Mouse (Mus musculus) 3T3-L1 (cell line): ENCODE results near the gene Rad23a.
A peak's percentile ranks its signal among the peaks of the same experiment; 100 is the strongest.
"Not testable (repeated sequence)": the region's sequence is repeated elsewhere in the genome, so short reads cannot be mapped to it uniquely, and the experiment has no call there.

ENCODE experiments used
- DNase-seq: peaks from one replicate; pipeline ENCODE4 v3.0.0-alpha.2; 2015; ENCODE audit warnings: low read depth, low spot score

Rad23a gene

DNA sequence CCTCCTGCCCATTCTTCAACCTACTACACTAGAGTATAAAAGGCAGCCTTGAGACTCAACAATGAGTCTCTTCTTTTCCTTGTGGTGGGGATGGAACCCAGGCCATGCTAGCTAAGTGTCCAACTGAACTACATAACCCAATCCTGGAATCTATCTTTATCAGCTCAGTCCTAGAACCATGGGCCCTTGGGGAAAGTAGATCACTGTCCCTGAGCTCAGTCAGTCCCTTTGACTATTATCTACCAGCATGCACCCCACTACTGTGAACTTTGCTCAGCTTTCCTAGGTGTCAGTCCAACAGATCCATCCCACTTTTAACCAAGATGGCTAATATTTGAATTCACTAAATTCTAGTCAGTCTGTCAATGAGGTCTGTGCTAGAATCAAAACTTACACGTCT is 1.0 kb upstream of the Rad23a start:
- DNase-seq: no peak

DNA sequence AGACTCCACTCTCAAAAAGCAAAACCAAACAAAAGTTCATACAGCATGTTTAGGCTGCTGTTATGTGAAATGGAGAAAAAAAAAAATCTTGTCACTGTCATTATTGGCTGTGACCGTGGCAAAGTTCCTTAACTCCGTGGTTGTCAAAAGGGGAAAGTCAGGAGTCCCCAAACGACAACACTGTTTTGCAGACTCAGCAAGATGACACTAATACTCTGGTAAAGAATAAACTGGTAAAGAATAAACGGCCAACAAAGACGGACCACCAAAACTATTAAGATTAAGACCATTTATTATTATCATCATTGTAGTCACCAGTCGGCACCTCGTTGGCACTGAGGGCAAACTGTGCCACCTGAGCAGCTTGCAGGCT is 604 bp downstream of the Rad23a start:
- DNase-seq: no peak

DNA sequence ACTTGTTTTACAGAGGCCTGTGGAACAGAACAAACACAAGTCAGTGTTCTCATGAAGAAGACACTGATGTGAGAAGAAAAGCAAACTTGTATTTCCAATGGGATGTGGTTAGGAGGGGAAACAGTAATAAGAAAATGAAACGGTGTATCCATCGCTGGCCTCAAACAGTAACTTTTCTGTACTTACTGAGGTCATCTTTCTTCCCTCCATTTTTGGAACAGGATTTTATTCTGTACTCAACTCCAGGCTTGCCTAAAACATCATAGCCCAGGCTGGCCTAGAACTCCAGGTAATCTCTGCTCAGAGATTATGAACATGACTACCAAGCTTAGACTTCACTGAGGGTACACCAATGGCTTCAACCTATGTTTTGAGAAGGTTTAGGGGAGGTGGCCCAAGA is 1.1 kb downstream of the Rad23a start:
- DNase-seq: no peak

DNA sequence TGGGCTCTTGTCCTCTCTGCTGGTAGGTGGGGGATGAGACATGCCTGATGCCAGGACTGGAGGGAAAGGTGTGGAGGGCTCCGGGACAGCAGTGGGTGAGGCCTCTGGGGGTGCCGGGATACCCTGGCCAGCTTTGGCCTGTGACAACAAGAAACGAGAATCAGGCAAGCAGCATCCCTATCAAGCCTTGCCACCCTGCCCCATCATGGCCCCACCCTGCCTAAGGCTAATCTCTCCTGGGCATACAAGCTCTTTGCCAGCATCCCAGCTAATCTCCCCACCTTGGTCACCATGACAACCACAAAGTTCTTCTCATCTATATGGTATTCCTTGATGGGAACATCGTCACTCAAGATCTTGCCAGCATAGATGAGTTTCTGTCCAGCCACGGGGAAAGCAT is 2.0 kb downstream of the Rad23a start:
- no peak for DNase-seq

DNA sequence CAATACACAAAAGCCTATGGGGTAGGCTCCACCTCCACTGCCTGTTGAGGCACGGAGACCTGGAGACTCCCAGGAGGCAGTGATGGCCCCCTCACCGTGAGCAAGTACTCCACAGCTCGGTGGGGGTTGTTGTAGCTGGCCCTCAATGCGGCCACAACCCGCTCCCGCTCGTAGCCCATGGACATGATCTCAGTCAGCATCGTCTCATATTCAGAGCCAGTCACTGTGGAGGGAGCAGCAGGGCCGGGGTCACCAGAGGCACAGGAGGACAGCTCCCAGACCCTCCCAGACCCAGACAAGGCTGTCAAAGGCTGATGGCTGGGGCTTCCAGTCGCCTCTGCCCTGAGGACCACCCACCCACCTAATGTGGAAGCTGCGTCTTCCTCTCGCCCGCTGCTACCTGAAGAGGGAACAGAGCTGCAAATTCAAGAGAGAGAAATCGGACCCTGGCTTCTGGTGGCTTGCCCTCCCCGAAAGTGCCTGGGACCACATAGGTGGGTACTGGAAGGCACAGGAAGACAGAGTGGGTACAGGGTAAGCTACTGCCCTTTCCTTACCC is 2.5 kb downstream of the Rad23a start:
- DNase-seq: no peak

DNA sequence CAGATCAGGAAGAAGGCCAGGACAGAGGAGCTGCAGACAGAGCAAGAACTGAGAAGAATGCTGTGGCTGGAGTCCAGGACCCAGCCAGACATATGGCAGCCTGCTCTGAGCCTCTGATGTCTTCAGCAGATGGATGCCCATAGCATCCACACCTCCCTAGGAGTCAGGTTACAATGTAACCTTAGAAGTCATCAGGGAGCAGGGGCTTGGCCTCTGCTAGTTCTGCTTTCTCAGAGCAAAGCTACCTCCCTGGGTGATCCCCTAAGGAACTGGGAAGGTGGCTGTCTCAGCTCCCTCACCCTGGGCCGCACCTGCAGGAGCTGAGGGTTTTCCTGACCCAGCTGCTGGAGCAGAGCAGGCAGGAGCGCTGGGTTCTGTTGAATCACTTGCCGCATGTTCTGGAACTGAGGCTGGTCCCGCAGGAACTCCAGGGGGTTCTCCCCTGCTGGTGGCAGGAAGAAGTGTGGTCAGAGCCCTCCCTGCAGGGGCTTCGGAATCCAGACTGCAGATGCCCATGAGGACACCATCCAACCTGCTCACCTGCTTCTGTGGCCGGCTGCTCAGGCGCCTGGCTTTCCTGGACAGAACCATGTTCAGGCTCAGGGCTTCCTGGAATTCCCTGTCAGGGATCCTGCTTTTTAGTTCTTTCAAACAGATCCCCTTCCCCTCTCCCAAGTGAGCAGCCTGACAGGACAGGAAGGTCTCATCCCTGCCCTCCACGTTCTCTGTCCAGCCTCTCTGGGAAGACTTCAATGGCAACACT is 3.1 kb downstream of the Rad23a start:
- DNase-seq: peak; percentile 79

DNA sequence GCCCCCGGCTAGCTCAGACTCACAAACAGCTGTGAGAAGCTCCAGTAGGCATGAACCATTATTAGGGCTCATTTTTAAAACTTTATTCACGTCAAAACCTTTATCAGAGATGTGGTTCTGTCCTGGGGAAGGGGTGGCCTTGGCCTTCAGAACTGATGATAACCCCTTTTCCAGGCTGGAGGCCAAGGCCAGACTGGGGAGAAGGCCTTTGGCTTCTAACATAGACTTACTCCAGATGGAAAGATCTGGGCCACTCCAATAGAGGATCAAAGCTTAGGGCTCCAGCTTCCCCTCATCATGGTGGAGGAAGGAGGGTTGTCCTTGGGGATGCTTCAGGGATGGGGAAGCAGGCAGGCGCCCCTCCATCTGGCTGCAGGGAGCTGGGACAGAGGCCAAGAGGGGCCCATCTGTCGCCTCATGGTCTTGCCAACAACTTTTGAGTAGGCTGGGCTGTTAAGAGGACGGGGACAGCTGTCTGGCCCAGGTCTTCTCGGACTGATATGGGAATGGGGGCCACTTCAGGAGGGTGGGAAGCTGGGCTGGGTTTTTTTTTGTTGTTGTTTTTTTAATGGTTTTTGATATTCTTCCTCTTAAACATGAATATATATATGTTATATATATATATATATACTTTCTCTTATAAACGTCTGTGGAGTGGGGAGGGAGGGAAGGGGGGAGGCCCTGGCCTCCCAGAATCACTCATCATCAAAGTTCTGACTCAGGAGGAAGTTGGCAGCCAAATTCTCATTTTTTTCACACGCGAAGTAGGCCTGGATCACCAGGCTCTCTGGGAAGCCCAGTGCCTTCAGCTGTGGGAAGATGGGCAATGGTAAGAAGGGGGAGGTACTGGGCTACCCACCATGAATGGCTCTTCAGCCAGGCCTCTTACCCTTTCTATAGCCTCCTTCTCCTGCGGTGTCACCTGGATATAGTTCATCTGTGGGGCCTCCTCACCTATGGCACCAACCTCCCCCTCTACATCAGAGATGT is 5.3 kb downstream of the Rad23a start:
- DNase-seq: peak; percentile 42

DNA sequence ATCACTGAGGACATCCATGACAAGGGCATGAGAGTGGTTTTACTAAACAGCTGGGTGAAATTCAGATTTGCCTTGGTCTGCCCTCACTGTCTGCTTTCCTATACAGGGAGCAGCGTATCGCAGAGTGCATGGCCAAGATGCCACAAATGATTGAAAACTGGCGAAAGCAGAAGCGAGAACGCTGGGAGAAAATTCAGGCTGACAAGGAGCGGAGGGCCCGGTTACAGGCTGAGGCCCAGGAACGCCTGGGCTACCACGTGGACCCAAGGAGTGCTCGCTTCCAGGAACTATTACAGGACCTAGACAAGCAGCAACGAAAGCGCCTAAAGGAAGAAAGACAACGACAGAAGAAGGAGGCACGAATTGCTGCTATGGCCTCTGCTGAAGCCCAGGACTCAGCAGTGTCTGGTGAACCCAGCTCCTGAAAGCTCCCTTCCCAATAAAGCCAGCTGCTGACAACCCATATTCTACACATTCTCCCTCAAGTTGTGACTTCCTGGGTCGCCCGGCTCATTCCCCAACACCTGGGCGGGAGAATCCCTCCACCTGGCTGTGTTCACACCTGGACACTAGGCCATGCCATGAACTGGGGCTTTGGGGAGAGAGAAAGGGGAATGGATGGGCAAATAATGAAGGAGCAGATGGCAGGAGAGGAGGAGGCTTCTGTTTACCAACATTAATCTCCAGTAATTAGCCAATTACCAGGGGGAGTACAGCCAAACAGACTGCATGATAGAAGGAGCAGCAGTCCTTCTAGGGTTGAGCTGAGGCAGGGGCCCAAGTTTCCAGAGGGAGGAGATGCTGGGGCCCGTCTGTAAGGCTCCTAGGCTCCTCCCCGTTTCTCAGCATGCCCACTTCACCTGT is 6.2 kb downstream of the Rad23a start:
- no peak for DNase-seq

DNA sequence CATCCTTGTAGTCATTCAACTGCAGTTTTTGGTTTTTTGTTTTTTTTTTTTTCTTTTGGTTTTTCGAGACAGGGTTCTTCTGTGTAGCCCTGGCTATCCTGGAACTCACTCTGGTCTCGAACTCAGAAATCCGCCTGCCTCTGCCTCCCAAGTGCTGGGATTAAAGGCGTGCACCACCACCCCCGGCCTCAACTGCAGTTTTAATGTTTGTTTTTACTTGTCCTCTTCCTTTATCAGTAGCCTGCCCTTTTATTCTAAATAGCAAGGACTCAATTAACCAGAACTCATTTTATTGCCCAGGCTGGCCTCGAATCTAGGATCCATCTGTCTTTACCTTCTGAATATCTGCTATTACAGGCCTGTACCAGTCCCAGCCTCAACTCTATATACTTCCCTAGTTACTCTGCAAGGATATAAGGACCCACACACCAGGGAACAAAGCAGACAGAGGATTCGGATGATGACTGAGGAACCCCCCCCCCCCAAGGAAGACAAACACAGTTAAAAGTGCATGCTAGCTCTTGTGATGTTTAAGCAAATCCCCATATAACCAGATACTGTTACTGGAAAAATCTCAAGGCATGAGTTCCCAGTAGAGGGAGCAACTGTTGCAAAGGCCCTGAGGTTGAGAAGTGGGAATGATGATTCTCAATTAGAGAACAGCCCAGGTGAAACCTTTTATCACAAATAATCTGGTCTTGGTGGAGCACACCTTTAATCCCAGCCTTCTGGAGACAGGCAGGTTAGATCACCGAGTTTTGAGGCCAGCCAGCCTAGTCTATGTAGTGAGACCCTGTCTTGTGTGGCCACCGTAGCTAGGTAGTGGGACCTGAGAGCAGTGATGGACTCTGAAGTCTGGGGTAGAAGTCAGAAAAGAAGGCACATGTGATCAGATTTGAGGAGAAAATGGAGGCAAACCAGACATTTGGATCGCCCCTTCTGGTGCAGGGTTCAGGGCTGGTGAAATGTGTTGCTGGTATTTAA is 7.4 kb downstream of the Rad23a start:
- DNase-seq: peak; percentile 71

DNA sequence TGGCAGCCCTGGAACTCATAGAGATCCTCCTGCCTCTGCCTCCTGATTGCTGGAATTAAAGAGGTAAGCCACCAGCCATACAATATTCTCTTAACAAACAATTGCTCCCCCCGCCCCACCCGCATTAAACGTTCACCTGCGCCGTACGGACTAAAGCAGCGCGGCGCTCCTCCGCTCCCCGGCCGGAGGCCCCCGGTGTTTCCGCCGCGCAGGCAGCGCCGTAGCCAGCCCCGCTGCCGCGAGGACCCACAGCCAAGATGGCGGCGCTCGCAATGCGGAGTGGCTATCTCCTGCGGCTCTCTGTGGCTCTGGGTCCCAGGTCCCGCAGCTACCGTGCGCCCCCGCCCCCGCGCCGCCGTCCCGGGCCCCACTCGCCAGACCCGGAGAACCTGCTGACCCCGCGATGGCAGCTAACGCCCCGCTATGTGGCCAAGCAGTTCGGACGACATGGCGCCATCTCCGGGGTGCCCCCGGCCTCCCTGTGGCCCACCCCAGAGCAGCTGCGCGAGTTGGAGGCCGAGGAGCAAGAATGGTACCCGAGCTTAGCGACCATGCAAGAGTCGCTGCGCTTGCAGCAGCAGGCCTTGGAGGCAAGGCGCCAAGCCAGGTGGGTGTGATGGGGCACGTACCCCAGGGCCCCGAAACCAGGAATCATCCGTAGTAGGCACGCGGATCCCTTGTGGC is 8.3 kb downstream of the Rad23a start:
- peak; percentile 73 for DNase-seq

DNA sequence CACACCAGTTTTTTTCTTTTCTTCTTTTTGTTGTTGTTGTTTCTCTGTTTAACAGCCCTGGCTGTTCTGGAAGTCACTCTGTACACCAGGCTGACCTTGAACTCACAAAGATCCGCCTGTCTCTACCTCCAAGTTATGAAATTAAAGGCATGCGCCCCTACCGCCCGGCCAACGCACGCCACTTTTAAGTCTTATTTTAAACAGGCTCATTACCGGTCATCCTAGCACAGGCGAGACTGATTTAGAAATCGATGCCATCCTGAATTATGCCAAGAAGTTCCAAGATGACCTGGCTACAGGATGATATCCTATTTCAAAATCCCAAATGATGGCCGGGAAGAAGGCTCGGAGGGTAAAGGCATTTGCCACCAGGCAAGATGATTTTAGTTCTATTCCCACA is 9.0 kb downstream of the Rad23a start, which contains the start of gene Gadd45gip1:
Gadd45gip1 (plus strand) TSS at position 33 of the 400 bp plus-strand sequence.
- peak; percentile 81 for DNase-seq

DNA sequence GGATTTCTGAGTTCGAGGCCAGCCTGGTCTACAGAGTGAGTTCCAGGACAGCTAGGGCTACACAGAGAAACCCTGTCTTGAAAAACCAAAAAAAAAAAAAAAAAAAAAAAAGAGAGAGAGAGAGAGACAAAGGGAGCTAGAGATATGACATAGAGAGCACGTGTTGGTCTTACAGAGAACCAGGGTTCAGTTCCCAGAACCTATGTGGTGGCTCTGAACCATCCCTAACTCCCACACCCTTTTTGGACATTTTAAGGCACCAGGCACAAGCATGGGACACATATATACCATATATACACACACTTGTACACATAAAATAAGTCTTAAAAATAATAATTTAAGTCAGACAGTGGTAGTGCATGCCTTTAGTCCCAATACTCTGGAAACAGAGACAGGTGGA is 13.9 kb downstream of the Rad23a start:
- DNase-seq: not testable (repeated sequence)

DNA sequence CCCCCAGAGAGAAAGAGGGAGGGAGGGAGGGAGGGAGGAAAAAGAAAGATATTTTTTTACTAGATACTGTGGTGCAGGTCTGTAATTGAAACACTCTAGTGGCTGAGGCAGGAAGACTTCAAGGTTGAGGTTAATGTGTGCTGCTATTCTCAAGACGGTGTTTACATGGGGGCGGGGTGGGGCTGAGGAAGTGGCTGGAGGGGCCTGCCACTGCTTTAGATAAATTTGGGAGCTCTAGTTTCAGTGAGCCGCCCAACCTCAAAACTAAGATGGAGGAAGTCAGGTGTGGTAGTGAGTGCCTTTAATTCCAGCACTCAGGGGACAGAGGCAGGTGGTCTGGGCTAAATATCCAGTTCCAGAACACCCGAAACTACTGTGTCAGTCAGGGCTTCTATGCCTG is 14.8 kb downstream of the Rad23a start:
- no peak for DNase-seq

DNA sequence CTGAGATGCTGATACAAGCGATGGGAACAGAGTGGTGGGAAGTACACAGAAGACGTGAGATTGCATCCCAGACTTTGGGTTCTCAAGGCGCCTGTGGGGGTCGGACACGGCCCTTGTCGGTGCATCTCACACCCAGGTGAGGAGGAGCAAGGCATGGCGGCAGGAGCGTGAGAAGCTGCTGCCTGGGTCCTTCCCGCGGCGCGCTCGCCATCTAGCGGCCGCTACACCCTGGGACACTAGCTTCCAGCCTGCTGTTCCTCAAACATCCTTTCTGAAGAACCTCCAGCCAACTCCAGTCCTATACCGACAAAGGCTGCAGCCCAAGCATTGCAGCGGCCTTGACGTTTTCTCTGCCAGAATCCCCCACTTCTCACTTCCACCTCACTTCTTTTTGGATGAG is 16.8 kb downstream of the Rad23a start:
- DNase-seq: peak; percentile 81

DNA sequence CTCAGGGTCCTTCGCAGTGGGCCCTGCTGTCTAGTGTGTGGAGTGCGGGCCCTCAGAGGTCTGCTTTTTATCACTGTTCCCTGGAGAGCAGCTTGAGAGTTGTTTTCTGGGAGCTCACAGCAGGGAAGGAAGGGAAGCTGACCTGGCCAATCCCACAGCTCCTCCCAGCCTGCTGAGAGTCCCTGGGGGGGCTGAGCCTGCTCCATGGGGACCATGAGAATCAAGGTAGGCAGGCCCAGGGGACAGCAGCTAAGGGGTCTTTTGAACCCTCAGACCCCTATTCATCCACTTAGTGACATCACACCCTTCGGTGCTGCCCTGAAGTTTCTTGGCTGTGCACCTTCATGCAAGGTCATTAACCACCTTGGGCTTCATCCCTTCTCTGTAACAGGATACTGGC is 17.7 kb downstream of the Rad23a start, which contains the start of gene Dand5:
Dand5 (minus strand) TSS at position 101 of the 400 bp plus-strand sequence.
- no peak for DNase-seq

DNA sequence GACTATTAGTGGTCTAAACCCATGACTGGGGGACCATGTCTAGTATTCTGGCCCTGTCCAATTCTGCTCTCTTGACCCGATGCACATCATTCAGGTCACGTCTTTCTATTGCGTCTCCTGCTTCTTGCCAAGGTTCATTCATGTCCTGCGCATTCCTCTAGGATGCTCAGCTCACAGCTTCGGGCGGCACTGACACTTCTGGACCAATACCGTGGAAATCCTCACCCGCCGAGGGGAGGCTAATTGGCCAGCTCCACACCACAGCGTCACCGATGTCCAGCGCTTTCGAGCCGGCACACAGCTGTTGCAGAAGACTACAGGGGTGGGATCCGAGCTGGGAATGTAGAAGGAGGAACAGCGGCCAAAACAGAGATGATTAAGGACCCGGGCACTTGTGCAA is 24.3 kb downstream of the Rad23a start:
- no peak for DNase-seq

DNA sequence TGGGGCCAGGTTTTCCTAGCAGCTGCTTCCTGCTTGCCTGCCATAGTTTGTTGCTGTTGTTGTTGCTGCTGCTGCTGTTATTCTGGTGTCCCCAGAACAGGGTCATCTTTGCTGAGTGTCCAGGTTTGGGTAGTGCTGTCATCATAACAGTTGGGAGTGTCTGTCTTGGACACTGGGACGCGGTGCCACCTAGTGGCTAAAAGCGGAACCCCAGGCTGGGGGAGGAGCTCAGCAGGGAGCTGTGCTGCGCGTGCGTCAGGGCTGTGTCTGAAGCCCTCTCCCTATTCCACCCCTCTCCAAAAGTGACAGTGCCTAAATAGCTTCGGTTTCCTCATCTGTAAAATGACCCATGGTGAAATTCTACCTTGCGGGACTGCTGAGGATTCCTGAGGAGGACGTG is 24.9 kb downstream of the Rad23a start:
- DNase-seq: peak; percentile 95

DNA sequence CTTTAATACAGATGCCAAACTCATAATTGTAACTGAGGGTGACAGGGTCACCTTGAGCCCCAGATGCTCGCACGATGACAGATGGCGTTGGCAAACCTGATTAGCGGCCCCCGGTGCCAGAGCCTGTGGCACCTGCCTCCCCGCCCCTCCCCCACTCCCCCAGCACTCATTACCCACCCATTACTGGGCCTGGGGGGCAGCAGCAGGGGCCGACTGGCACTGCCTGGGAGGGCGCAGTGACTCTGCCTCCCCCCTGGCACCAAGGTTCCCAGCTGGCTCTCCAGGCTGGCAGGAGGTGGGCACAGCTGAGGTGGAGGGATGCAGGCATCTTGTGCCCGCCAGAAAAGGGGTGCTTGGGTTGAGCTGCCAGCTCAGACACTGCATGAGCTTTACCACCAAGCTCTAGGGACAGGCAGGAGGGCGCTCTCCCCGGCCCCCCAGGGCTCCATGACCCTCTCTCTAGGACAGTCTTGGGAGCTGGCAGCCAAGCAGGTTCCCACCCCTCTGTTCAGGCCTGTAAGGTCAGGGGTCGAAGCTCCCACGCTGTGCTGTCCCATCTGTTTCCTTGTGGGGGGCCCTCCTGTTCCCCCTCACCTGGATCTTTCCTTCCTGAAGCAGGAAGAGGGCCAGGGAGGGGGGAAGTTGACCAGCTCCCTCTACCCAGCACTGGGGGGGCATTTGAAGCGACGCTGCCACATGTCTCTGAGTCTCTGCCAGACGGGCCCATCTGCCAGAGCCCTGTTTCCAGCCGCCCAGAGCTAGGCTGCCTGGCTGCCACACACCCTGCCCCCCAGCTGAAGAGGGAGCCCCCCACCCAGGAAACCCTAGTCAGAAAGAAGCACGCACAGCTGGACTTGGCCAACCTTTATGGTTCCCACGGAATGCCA is 25.7 kb downstream of the Rad23a start:
- no peak for DNase-seq

DNA sequence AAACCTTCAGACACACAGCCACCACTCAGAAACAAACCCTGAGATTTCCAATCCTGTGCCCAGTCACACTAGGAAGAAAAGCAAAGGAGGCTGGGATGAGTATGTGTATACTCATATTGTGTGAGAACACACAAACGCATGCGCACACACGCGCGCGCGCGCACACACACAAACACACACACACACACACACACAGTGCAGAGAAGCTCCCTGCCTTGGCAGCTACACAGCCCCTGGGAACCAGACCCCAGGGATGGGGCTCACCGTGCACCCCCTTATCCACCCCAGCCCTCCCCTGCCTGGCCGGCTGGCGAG is 26.3 kb downstream of the Rad23a start:
- no peak for DNase-seq
